Mouse (Mus musculus) regulatory T cell (primary cell): ENCODE measurements around the gene Icam2.
"Not testable (repeated sequence)": the region's sequence is repeated elsewhere in the genome, so short reads cannot be mapped to it uniquely, and the experiment has no call there.

Source experiments
- in situ Hi-C: fragments of 300-600 bp; cut with MboI, MseI; formaldehyde crosslinking; loops from one replicate; pipeline ENCODE4 v1.15.1; 2025; ENCODE audit warnings: high pct_unique_total_duplicates

Icam2 gene

DNA sequence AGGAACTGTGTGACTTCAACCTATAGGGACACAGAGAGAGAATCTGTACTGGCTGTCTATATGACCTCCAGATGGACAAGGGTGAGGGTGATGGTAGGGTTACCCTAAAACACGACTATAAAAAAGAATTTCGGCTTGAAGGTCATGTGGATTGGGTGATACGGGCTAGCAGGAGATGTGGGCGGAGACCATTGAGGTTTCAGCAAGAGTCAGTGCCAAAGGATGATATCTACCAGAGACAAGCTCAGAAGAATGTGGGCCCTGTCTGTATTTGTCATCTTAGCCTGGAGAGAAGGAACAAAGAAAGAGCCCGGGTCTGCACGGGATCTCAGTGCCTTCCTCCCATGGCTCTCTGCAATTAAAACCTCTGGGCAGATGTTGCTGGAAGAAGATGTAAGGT, 38.1 kb downstream of the Icam2 start:
- in situ Hi-C loops = loop anchor here (10.0 kb wide), 1 partner anchor 805 kb away; no protein-coding TSS in a partner anchor

DNA sequence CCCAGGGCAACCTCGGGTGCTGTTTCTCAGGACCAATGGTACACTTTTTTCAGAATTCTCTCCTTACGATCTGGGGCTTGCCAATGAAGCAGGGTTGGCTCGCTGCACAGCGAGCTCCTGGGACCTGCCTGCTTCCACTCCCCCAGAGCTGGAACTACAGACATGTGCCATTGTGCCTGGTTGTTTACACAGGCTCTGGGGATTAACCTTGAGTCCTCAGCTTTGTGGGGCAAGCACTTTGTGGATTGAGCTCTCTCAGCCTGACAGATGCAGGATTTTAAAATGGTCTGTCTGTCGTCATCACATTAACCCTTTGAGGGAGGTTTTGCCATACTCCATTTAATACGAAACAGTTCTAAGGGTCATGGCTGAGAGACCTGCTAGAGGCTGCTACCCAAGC, 43.0 kb downstream of the Icam2 start:
- in situ Hi-C loops = no loop called here

DNA sequence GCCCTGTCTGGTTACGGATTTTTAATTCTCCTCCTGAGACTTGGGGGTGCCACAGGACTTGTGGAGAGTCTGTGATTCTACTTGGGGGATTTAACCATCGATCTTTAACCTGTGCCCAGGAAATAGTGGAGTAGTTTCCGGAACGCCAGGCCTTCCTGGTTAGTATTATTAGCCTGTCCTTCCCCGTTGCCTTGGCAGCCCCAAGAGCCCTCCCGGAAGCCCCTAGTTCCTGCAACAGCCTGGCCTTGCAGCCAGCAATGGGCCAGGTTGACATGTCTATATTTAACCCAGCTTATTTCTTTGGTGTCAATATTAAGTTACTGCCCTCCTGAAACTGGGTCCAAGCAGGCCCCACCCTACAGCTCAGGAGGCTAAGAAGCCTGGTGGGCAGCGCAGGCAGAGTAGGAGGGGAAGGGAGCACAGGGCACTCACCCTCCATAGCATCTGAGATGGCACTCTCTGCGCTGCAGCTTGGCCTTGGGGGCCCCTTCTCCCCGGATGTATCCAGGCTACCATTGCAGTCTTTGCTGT, 46.8 kb downstream of the Icam2 start:
- in situ Hi-C loops = no loop called here

DNA sequence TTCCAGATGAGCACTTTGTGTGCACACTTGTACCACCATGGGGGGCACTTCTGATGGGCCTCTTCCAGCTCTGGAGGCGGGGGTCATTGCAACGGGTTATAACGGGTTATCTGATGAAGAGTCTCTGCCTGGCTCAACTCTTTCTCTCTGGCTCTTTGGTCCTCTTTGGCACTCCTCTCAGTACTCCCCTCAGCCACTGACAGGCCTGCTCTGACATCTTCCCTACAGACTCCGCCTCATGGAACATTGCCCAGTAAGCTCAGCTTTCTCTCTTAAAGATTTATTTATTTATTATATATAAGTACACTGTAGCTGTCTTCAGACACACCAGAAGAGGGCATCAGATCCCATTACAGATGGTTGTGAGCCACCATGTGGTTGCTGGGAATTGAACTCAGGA, 48.6 kb downstream of the Icam2 start:
- in situ Hi-C loops = not testable (repeated sequence)

DNA sequence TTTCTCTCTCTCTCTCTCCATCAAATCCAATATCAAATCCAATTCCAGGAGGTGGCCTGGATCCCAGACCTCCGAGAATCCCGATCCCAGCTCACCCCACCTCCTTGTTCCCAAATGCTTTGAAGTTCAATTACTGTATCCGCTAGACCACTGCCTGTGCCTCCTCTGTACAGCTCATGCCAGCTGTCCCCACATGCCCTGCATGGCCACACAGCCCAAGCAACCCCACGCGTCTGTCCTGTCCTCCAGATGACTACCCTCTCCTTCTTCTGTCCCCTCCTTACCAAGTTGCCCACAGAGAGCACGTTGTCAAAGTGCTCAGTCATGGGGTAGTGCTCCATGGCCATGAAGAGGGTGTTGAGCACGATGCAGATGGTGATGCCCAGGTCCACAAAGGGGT, 49.0 kb downstream of the Icam2 start:
- in situ Hi-C loops = no loop called here

DNA sequence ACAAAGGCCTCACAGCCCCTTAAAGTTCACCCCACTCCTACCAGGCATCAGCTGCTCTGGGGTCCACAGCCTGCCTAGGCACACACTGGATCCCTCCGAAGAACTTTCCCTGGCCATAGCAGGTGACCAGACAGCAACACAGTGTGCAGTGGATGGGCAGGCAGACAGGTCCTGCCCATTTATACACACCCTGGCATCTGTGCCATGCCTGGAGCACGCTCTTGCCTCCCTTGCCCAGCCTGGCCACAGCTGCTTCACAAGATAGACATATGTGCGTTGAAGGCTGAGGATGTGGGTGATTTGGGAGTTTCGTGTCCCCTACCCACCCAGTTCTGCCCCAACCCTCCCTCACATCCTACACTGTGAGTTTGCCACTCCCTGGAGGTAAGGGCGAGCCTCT, 49.8 kb downstream of the Icam2 start:
- in situ Hi-C loops = no loop called here

DNA sequence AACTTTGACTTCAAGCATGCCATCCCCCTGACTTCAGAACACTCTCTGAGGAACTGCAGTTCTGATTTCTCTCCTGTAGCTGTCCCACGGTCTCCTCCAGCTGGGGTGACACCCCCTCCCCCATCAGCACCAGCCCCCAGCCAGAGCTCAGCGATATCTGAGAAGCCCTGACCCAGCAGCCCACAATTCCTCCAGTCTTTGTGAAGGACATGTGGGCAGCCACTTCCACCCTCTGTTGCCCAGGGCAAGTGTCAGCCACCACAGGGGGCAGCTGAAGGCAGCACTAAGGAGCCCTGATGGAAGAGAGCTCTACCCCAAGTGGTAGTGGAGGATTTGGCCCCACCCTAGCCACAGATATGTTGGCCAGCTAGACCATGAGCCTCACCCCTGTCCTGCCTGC, 53.8 kb downstream of the Icam2 start:
- in situ Hi-C loops = no loop called here

DNA sequence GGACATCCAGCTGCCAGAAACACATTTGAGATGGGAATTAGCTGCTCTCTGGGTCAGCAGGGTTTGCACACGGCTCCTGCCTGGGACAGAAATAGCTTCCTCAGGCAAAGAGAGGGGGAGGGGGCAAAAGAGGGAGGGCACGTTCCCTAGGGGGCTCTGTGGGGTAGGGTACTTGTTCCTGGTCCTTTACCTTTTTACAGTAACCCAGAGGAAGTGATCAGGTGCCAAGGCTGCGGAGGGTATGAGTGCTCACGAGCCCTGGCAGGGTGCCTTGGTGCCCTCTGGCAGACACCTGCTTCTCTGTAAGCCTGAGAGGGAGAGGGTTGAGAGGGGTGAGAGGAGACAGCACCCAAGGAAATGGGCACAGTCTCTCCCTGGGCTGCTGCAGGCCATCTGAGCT, 55.4 kb downstream of the Icam2 start:
- in situ Hi-C loops = no loop called here

DNA sequence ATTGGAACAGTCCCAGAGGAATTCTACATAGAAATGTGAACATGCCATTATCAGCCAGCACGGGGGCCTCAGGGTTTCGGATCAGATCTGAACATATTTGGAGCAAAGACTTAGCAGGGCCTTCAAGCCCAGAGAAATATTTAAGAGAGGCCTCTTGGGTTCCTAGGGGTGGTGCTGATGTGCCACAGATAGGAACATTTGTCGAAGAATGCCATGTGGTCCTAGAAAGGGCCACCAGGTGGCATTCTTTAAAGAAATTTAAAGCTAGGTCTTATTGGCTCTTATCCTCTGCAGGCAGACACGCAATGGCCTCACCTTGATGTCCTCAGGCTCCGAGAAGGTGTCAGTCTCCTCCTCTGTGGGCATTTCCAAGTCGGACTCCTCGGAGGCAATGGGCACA, 58.2 kb downstream of the Icam2 start:
- in situ Hi-C loops = loop anchor here (5.0 kb wide), 1 partner anchor 48 kb away; no protein-coding TSS in a partner anchor

DNA sequence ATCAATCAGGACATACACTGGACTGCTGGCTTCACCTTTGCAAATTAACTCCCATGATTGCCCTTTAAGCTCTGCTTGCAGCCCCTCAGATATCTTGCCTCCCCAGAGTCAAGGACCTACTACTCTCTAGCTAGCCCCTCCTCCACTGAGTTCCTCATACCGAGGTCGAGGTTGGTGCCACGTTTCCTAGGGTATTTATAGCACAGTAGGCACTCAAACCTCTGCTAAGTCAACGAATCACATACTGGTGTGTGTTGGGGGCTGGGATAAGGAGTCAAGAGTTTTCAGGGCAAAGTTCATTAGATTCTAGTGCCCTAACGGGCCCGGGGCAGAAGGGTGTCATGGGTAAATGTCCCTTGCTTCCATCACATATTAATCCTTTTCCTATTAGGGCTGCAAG, 58.7 kb downstream of the Icam2 start:
- in situ Hi-C loops = loop anchor here (5.0 kb wide), 1 partner anchor 48 kb away; no protein-coding TSS in a partner anchor

DNA sequence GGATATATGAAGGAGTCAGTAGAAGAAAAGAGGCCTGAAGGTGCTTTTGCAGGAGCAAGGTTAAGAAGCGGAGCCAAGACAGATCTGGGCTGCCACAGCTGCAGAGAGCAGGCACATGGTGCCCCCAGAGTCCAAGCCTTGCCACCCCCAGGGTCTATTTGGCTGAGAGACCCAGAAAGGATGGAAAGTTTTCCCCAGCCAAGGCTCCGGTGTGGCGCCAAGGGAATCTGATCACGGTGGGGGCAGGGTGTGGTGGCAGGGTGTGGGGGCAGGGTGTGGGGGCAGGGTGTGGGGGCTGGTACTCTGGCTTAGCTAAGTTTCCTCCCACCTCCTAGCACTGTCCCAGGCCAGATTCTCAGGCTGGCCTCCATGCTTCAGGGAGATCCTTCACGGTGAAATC, 59.4 kb downstream of the Icam2 start:
- in situ Hi-C loops = loop anchor here (5.0 kb wide), 1 partner anchor 49 kb away; no protein-coding TSS in a partner anchor
